In genomic region chr9:84038946-84039345, GRCm38 (mm10) we compare ENCODE assay signal across 20 mouse cellular contexts.
"Had no signal": no experiment of that assay in that cellular context is flagged by ENCODE, and none has a peak within 500 bp of the region (broad histone marks: within the 10 kb centered on the region; RNA-seq: fewer than 3 reads in every experiment).

No protein-coding gene starts in this region.

- H3K9me3 ChIP-seq: limb, embryonic 13.5 days; limb, embryonic 15.5 days; liver, embryonic 12.5 days; midbrain, embryonic 10.5 days; midbrain, embryonic 13.5 days; midbrain, embryonic 15.5 days; neural tube, embryonic 13.5 days; neural tube, embryonic 15.5 days had no signal

- H3K27ac ChIP-seq: limb, embryonic 13.5 days; liver, embryonic 12.5 days; liver, embryonic 14.5 days; macrophage; midbrain, embryonic 10.5 days; midbrain, embryonic 13.5 days; midbrain, embryonic 15.5 days; neural tube, embryonic 13.5 days; neural tube, embryonic 15.5 days had no signal

- DNase-seq: lung, embryonic 14.5 days; retina, postnatal 1 day; right cerebral cortex, adult 18-20 months; right cerebral cortex, postnatal 25 days; right cerebral cortex, postnatal 4 days; spleen, adult 18-20 months; thymus, adult 18-20 months; thymus, postnatal 14 days; thymus, postnatal 36 days had no signal

- H3K27me3 ChIP-seq: limb, embryonic 13.5 days; limb, embryonic 15.5 days; liver, embryonic 12.5 days; midbrain, embryonic 13.5 days; midbrain, embryonic 15.5 days; neural tube, embryonic 13.5 days; neural tube, embryonic 15.5 days had no signal

- H3K4me2 ChIP-seq: limb, embryonic 13.5 days; limb, embryonic 15.5 days; liver, embryonic 12.5 days; lung, embryonic 14.5 days; midbrain, embryonic 13.5 days; midbrain, embryonic 15.5 days; neural tube, embryonic 13.5 days; neural tube, embryonic 15.5 days had no signal

- H3K4me1 ChIP-seq: midbrain, embryonic 10.5 days; midbrain, embryonic 15.5 days had no signal

- H3K36me3 ChIP-seq: limb, embryonic 13.5 days; limb, embryonic 15.5 days; liver, embryonic 12.5 days; midbrain, embryonic 10.5 days; midbrain, embryonic 13.5 days; midbrain, embryonic 15.5 days; neural tube, embryonic 13.5 days; neural tube, embryonic 15.5 days had no signal

- ATAC-seq: liver, embryonic 12.5 days; midbrain, embryonic 13.5 days; midbrain, embryonic 15.5 days had no signal

- H3K4me3 ChIP-seq: limb, embryonic 13.5 days; limb, embryonic 15.5 days; liver, embryonic 12.5 days; midbrain, embryonic 10.5 days; midbrain, embryonic 13.5 days; midbrain, embryonic 15.5 days; myocyte; neural tube, embryonic 13.5 days; neural tube, embryonic 15.5 days had no signal

- H3K9ac ChIP-seq: limb, embryonic 13.5 days; limb, embryonic 15.5 days; liver, embryonic 12.5 days; liver, embryonic 14.5 days; lung, embryonic 14.5 days; midbrain, embryonic 13.5 days; midbrain, embryonic 15.5 days; neural tube, embryonic 13.5 days; neural tube, embryonic 15.5 days had no signal
